In the genomic region with DNA sequence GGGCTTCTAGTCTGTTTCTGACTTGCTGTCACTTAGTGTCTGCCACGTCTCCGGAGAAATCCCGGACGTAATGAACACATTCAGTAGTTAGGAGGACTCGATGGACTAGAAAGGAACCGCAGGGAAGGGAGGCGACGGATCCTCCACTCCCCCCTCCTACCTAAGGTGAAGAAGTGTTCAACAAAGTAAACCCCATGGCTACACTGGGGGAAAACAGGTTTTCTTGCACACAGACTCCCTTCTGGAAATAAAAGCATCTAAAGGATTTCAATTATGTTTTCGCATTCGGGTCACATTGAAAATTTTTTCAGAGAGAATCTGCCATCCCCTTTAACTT, we compare ENCODE assay signal across 8 mouse cellular contexts. TPM values are rescaled to one million over a fixed set of nuclear protein-coding genes. Genes with fewer than 3 reads are reported as not detected.
DNase-seq lines count a peak whose midpoint lies in the region; ATAC-seq and TF ChIP-seq lines count a peak whose summit lies in the region.

No protein-coding gene starts in this region.

- WGBS in heart, adult 2 months, result 7% methylated on average over 10 of the region's 10 CpGs

- peaks cover 3% of the 10 kb centered on the region; the same call in 1 of the 2 replicates for H3K4me1 ChIP-seq in heart, adult 2 months (ENCODE audit: control insufficient read depth, insufficient read depth, low read length)
- no peaks in the 10 kb centered on the region for H3K4me1 ChIP-seq in ES-Bruce4 (ENCODE audit: control insufficient read depth, insufficient read depth, low read length)

- no peaks in the 10 kb centered on the region for H3K79me2 ChIP-seq in heart, adult 2 months (replicated peaks; ENCODE audit: control insufficient read depth, insufficient read depth, low read length)

- no peak for TF ChIP-seq EP300 in heart, adult 2 months (IDR thresholded peaks at IDR 0.05; ENCODE audit: insufficient read depth, low read depth, low read length)
- no peak for TF ChIP-seq EP300 in ES-Bruce4 (IDR thresholded peaks at IDR 0.05; ENCODE audit: insufficient read depth, low read depth, low read length)

- peak overlapping the region; percentile 68 for H3K4me3 ChIP-seq in heart, adult 2 months
- H3K4me3 ChIP-seq in ES-Bruce4 (ENCODE audit: low read depth, low read length), result peak overlapping the region; percentile 84

- peak; percentile 19 to 27; a peak in 3 of 4 replicates for ATAC-seq in hematopoietic stem cell, adult 5-6 weeks (replicated peaks in 1 of 2; ENCODE audit: insufficient read depth in 1 of 2, low FRiP score in 2 of 2, low TSS enrichment in 1 of 2, low read depth in 1 of 2, poor library complexity in 2 of 2, severe bottlenecking in 2 of 2)
- peak; percentile 5; the same call in 1 of the 2 replicates for ATAC-seq in megakaryocyte progenitor cell, adult 5-6 weeks (replicated peaks; ENCODE audit: poor library complexity)

- no peaks in the 10 kb centered on the region for H3K27me3 ChIP-seq in heart, adult 2 months (ENCODE audit: control insufficient read depth, insufficient read depth, low read length)
- H3K27me3 ChIP-seq in ES-Bruce4 (ENCODE audit: control insufficient read depth, insufficient read depth, low read length, poor library complexity, severe bottlenecking), result 0 out of 2 replicates have a peak, but pooled peaks cover 1% of the 10 kb centered on the region

- intact Hi-C loops in heart, adult 2 months (cut with DNase I), result loop anchor here (5.0 to 10.0 kb wide), 2 partner anchors 87 to 270 kb away; no protein-coding TSS in a partner anchor
- intact Hi-C loops in heart, postnatal 25 days (cut with DNase I), result loop anchor here (5.0 to 10.0 kb wide), 2 partner anchors 87 to 270 kb away; no protein-coding TSS in a partner anchor
- intact Hi-C loops in left cerebral cortex, postnatal 14 days (cut with DNase I), result loop anchor here (2.0 to 10.0 kb wide), 2 partner anchors 88 to 270 kb away; no protein-coding TSS in a partner anchor

- TF ChIP-seq CTCF in heart, adult 2 months (IDR thresholded peaks at IDR 0.05), result no peak
- no peak for TF ChIP-seq CTCF in ES-Bruce4 (IDR thresholded peaks at IDR 0.05; ENCODE audit: low read depth, low read length)

- H3K9me3 ChIP-seq in ES-Bruce4 (replicated peaks; ENCODE audit: control insufficient read depth, insufficient read depth, low read length, poor library complexity, severe bottlenecking), result no peaks in the 10 kb centered on the region

- H3K9ac ChIP-seq in heart, adult 2 months (ENCODE audit: low read depth, low read length), result peak overlapping the region; percentile 39
- no peak overlapping the region for H3K9ac ChIP-seq in ES-Bruce4 (ENCODE audit: low read depth, poor library complexity, severe bottlenecking)

- peak overlapping the region; percentile 81 for H3K27ac ChIP-seq in heart, adult 2 months
- no peak overlapping the region for H3K27ac ChIP-seq in ES-Bruce4 (ENCODE audit: insufficient read depth, low read length)

- no peak for TF ChIP-seq POLR2A in heart, adult 2 months (IDR thresholded peaks at IDR 0.05; ENCODE audit: insufficient read depth, low read depth, low read length)
- TF ChIP-seq POLR2A in ES-Bruce4 (IDR thresholded peaks at IDR 0.05; ENCODE audit: insufficient read depth, low read length), result no peak

- no peak for DNase-seq in heart, adult 2 months
- no peak for DNase-seq in heart, postnatal 25 days (ENCODE audit: low spot score)
- no peak for DNase-seq in embryo, embryonic 9.5 days (ENCODE audit: extremely low spot score)
- no peak for DNase-seq in kidney, postnatal 14 days
- no peak for DNase-seq in left cerebral cortex, postnatal 14 days (ENCODE audit: low spot score in 2 of 2)

- no peaks in the 10 kb centered on the region for H3K36me3 ChIP-seq in heart, adult 2 months (ENCODE audit: control insufficient read depth, insufficient read depth, low read length)
- H3K36me3 ChIP-seq in ES-Bruce4 (ENCODE audit: control insufficient read depth, insufficient read depth, low read length, poor library complexity, severe bottlenecking), result no peaks in the 10 kb centered on the region

RNA-seq across cellular contexts. Expression of a gene that starts 0.3 kb away (rescaled TPM):
- 10 to 100 TPM; 24.1 to 26.4 TPM for total RNA-seq in heart, adult 2 months (2021)
- polyA plus RNA-seq in heart, adult 2 months (2012; rRNA removed), result 40.5 and 51.6 TPM in 2 replicates
- 10 to 100 TPM; 21.2 to 28.0 TPM for total RNA-seq in heart, postnatal 25 days (2021)
- polyA plus RNA-seq in ES-Bruce4 (2011; ENCODE audit: insufficient read depth, insufficient read length, low read depth, missing spikeins), result 12.8 and 18.8 TPM in 2 replicates
- 79.0 and 101 TPM in 2 replicates for total RNA-seq in hematopoietic stem cell, adult 5-6 weeks (2017)
- 322 and 358 TPM in 2 replicates for total RNA-seq in megakaryocyte progenitor cell, adult 5-6 weeks (2015)
- total RNA-seq in megakaryocyte progenitor cell, adult 5-6 weeks (2017), result 264 and 336 TPM in 2 replicates
- total RNA-seq in left cerebral cortex, postnatal 14 days (2021), result 10 to 100 TPM; 27.3 to 28.8 TPM

RNA-seq across cellular contexts. Expression of a gene that starts 33.1 kb away (rescaled TPM):
- not detected for total RNA-seq in heart, adult 2 months (2021)
- polyA plus RNA-seq in heart, adult 2 months (2012; rRNA removed), result not detected in 2 replicates
- not detected for total RNA-seq in heart, postnatal 25 days (2021)
- polyA plus RNA-seq in ES-Bruce4 (2011; ENCODE audit: insufficient read depth, insufficient read length, low read depth, missing spikeins), result not detected in 2 replicates
- total RNA-seq in hematopoietic stem cell, adult 5-6 weeks (2017), result not detected in 2 replicates
- total RNA-seq in megakaryocyte progenitor cell, adult 5-6 weeks (2015), result not detected in 2 replicates
- not detected in 2 replicates for total RNA-seq in megakaryocyte progenitor cell, adult 5-6 weeks (2017)
- total RNA-seq in left cerebral cortex, postnatal 14 days (2021), result 10 to 100 TPM in 1 of 2 experiments, 1 to 10 TPM in 1; 9.5 to 10.9 TPM

Comparison
In these comparisons a context has a peak if more than half of its experiments do, and no peak if none do; other contexts are left out.
1. RNA of a gene that starts 33.1 kb away (total RNA-seq): 9.5 to 10.9 TPM in left cerebral cortex, postnatal 14 days; not detected in heart, adult 2 months, not detected in heart, postnatal 25 days, not detected in hematopoietic stem cell, adult 5-6 weeks and not detected in megakaryocyte progenitor cell, adult 5-6 weeks; every median in the first group is over 10 times any median in the second.